Mouse (Mus musculus) heart, postnatal 25 days (tissue): ENCODE data around the gene Hsph1. TPM values are rescaled to one million over a fixed set of nuclear protein-coding genes. Genes with fewer than 3 reads are reported as not detected.

Experiments used
- DNase-seq: peaks from one replicate; pipeline ENCODE4 v3.0.0; 2022; ENCODE audit warnings: low spot score
- intact Hi-C: fragments of 180-260 bp; cut with DNase I; formaldehyde crosslinking; loops from one replicate; pipeline ENCODE4 v1.15.1; 2025
- total RNA-seq, 2 experiments: library from RNA; stranded (reverse); gene quantifications; 2 replicates each; pipeline ENCODE4 v1.2.3; 2021

The Hsph1 gene
- total RNA-seq, 2 experiments from 2014 or later, result 38.2 to 62.1 TPM

- intact Hi-C loops, result no loop called here
- DNase-seq, result no peak
Observed at GRCm38 (mm10) chr5:149597351-149597750, 38.8 kb downstream of the Hsph1 start.

- DNase-seq, result no peak
Observed at GRCm38 (mm10) chr5:149594215-149594614, 42.0 kb downstream of the Hsph1 start.

GRCm38 (mm10) chr5:149589932-149590331, 46.2 kb downstream of the Hsph1 start:
- no peak for DNase-seq
- intact Hi-C loops, result no loop called here

More at GRCm38 (mm10) chr5:149594215-149594614, 42.0 kb downstream of the Hsph1 start:
- intact Hi-C loops, result no loop called here

GRCm38 (mm10) chr5:149588814-149589534, 47.2 kb downstream of the Hsph1 start:
- no peak for DNase-seq
- intact Hi-C loops, result no loop called here

- DNase-seq, result no peak
- intact Hi-C loops, result no loop called here
Observed at GRCm38 (mm10) chr5:149587327-149587895, 48.8 kb downstream of the Hsph1 start.

- intact Hi-C loops, result no loop called here
- no peak for DNase-seq
Observed at GRCm38 (mm10) chr5:149585910-149586309, 50.3 kb downstream of the Hsph1 start.

- intact Hi-C loops, result no loop called here
Observed at GRCm38 (mm10) chr5:149585231-149585630, 50.9 kb downstream of the Hsph1 start.

GRCm38 (mm10) chr5:149584154-149584655, 52.0 kb downstream of the Hsph1 start:
- DNase-seq, result no peak
- intact Hi-C loops, result no loop called here

More at GRCm38 (mm10) chr5:149585231-149585630, 50.9 kb downstream of the Hsph1 start:
- no peak for DNase-seq

GRCm38 (mm10) chr5:149583507-149583906, 52.7 kb downstream of the Hsph1 start:
- intact Hi-C loops, result no loop called here
- DNase-seq, result no peak

GRCm38 (mm10) chr5:149582642-149583262, 53.4 kb downstream of the Hsph1 start:
- DNase-seq, result no peak
- intact Hi-C loops, result no loop called here

- intact Hi-C loops, result no loop called here
- DNase-seq, result no peak
Observed at GRCm38 (mm10) chr5:149577449-149577848, 58.7 kb downstream of the Hsph1 start.

GRCm38 (mm10) chr5:149576977-149577376, 59.2 kb downstream of the Hsph1 start:
- intact Hi-C loops, result no loop called here
- no peak for DNase-seq

- intact Hi-C loops, result no loop called here
- no peak for DNase-seq
Observed at GRCm38 (mm10) chr5:149568993-149569392, 67.2 kb downstream of the Hsph1 start.

GRCm38 (mm10) chr5:149566957-149567356, 69.2 kb downstream of the Hsph1 start:
- peak; percentile 47 for DNase-seq
- intact Hi-C loops, result no loop called here

- no peak for DNase-seq
- intact Hi-C loops, result no loop called here
Observed at GRCm38 (mm10) chr5:149566026-149566425, 70.2 kb downstream of the Hsph1 start.

Other genes with a start within 250 kb of the Hsph1 start
- gene Medag, start 224.6 kb downstream of the Hsph1 start, total RNA-seq, result 10 to 100 TPM; 16.2 to 16.7 TPM
- not detected for gene Tex26, start 196.7 kb downstream of the Hsph1 start, total RNA-seq
- gene Wdr95, start 107.7 kb downstream of the Hsph1 start, total RNA-seq, result not detected
- 1 to 10 TPM; 4.6 to 5.7 TPM for gene B3glct, start 41.9 kb upstream of the Hsph1 start, total RNA-seq